Comparison of ENCODE assay signal across 8 mouse cellular contexts in genomic region chr19:10482703-10483102, GRCm38 (mm10). TPM values are rescaled to one million over a fixed set of nuclear protein-coding genes. Genes with fewer than 3 reads are reported as not detected.
A peak's percentile ranks its signal among the peaks of the same experiment; 100 is the strongest.
DNase-seq lines count a peak whose midpoint lies in the region; ATAC-seq and TF ChIP-seq lines count a peak whose summit lies in the region.

Gene Ppp1r32 (minus strand): TSS chr19:10482928.

- peak; percentile 24; the same call in 1 of the 2 replicates for TF ChIP-seq CTCF in intestine, postnatal 0 days (IDR thresholded peaks at IDR 0.05; ENCODE audit: low read depth)

- 33% methylated on average over 6 of the region's 6 CpGs for WGBS in embryonic facial prominence, embryonic 11.5 days
- 27% methylated on average over 6 of the region's 6 CpGs for whole genome bisulfite sequencing in intestine, postnatal 0 days
- WGBS in neural tube, embryonic 12.5 days: 34% methylated on average over 6 of the region's 6 CpGs

- H3K27me3 ChIP-seq in embryonic facial prominence, embryonic 11.5 days (ENCODE audit: control insufficient read depth, insufficient read depth, low read length): no peaks in the 10 kb centered on the region
- H3K27me3 ChIP-seq in intestine, postnatal 0 days (replicated peaks; ENCODE audit: control insufficient read depth, insufficient read depth, low read length): no peaks in the 10 kb centered on the region
- H3K27me3 ChIP-seq in neural tube, embryonic 12.5 days (replicated peaks): no peaks in the 10 kb centered on the region

- H3K4me2 ChIP-seq in embryonic facial prominence, embryonic 11.5 days (ENCODE audit: low read depth, low read length): no peak within 1 kb of the TSS
- H3K4me2 ChIP-seq in intestine, postnatal 0 days (replicated peaks; ENCODE audit: low read depth): peak within 1 kb of the TSS; percentile 18
- H3K4me2 ChIP-seq in neural tube, embryonic 12.5 days (replicated peaks): no peak within 1 kb of the TSS

- H3K9ac ChIP-seq in embryonic facial prominence, embryonic 11.5 days (replicated peaks; ENCODE audit: low read length): no peak within 1 kb of the TSS
- H3K9ac ChIP-seq in intestine, postnatal 0 days (ENCODE audit: low read depth, low read length): peak within 1 kb of the TSS; percentile 31
- H3K9ac ChIP-seq in neural tube, embryonic 12.5 days: no peak within 1 kb of the TSS

- no peaks in the 10 kb centered on the region; the same call in 1 of the 2 replicates for H3K4me1 ChIP-seq in embryonic facial prominence, embryonic 11.5 days (ENCODE audit: control insufficient read depth, insufficient read depth, low read length)
- peaks cover 8% of the 10 kb centered on the region for H3K4me1 ChIP-seq in intestine, postnatal 0 days (replicated peaks; ENCODE audit: control insufficient read depth, insufficient read depth, low read length)
- H3K4me1 ChIP-seq in neural tube, embryonic 12.5 days: peaks cover 5% of the 10 kb centered on the region

- ATAC-seq in embryonic facial prominence, embryonic 11.5 days (replicated peaks; ENCODE audit: insufficient number of reproducible peaks, low FRiP score, low TSS enrichment, low read depth): 0 out of 2 replicates have a peak, but pooled peaks have one; percentile 49
- peak; percentile 61 for ATAC-seq in intestine, postnatal 0 days
- 0 out of 2 replicates have a peak, but pooled peaks have one; percentile 31 for ATAC-seq in neural tube, embryonic 12.5 days (ENCODE audit: low FRiP score, low read depth)

- H3K4me3 ChIP-seq in embryonic facial prominence, embryonic 11.5 days (ENCODE audit: low read depth, low read length): no peak within 1 kb of the TSS
- no peak within 1 kb of the TSS for H3K4me3 ChIP-seq in intestine, postnatal 0 days (ENCODE audit: low read depth, low read length)
- no peak within 1 kb of the TSS for H3K4me3 ChIP-seq in neural tube, embryonic 12.5 days

- H3K27ac ChIP-seq in embryonic facial prominence, embryonic 11.5 days (replicated peaks; ENCODE audit: low read depth, low read length): no peak within 1 kb of the TSS
- peak within 1 kb of the TSS; percentile 78 for H3K27ac ChIP-seq in intestine, postnatal 0 days (ENCODE audit: low read depth, low read length)
- H3K27ac ChIP-seq in neural tube, embryonic 12.5 days: no peak within 1 kb of the TSS

- H3K36me3 ChIP-seq in embryonic facial prominence, embryonic 11.5 days (replicated peaks; ENCODE audit: control insufficient read depth, insufficient read depth, low read depth, low read length): no peaks in the 10 kb centered on the region
- no peaks in the 10 kb centered on the region for H3K36me3 ChIP-seq in intestine, postnatal 0 days (ENCODE audit: control insufficient read depth, insufficient read depth)
- H3K36me3 ChIP-seq in neural tube, embryonic 12.5 days: no peaks in the 10 kb centered on the region

- no peaks in the 10 kb centered on the region for H3K9me3 ChIP-seq in embryonic facial prominence, embryonic 11.5 days (replicated peaks; ENCODE audit: control insufficient read depth, low read length)
- no peaks in the 10 kb centered on the region for H3K9me3 ChIP-seq in intestine, postnatal 0 days (ENCODE audit: control insufficient read depth)
- no peaks in the 10 kb centered on the region for H3K9me3 ChIP-seq in neural tube, embryonic 12.5 days

- peak; percentile 53 to 59 for DNase-seq in cerebellum, postnatal 10 days
- no peak for DNase-seq in cerebellum, adult 8-10 months
- peak; percentile 69 for DNase-seq in embryonic facial prominence, embryonic 11.5 days (ENCODE audit: low spot score)
- DNase-seq in ovary, postnatal 10 days (ENCODE audit: low spot score): no peak
- no peak for DNase-seq in liver
- no peak for DNase-seq in heart, postnatal 4 days

RNA-seq across cellular contexts. Expression of gene Ppp1r32, which starts in this region (rescaled TPM):
- 0.32 TPM in 1 of 2 replicates, not detected in the other for polyA plus RNA-seq in embryonic facial prominence, embryonic 11.5 days (2014; fragmentation: Nextera tagmentation; extraction: Ambion mirVana)
- 26.1 and 27.8 TPM in 2 replicates for polyA plus RNA-seq in intestine, postnatal 0 days (2015; fragmentation: Nextera tagmentation; extraction: Ambion mirVana)
- polyA plus RNA-seq in neural tube, embryonic 12.5 days (2016; fragmentation: Nextera tagmentation; extraction: Ambion mirVana): 0.51 TPM in 1 of 2 replicates, not detected in the other
- total RNA-seq in heart, postnatal 4 days (2021): under 1 TPM; 0.52 to 0.77 TPM

Comparison
In these comparisons a context has a peak if more than half of its experiments do, and no peak if none do; other contexts are left out.
1. RNA of gene Ppp1r32 (polyA plus RNA-seq): 26.1 to 27.8 TPM in intestine, postnatal 0 days; 0.32 TPM in embryonic facial prominence, embryonic 11.5 days and 0.51 TPM in neural tube, embryonic 12.5 days; every median in the first group is over 10 times any median in the second.
2. DNase-seq: peak in cerebellum, postnatal 10 days (2 of 2); none in cerebellum, adult 8-10 months (single experiment), ovary, postnatal 10 days (single experiment), liver (single experiment) and heart, postnatal 4 days (single experiment).
3. Peak in DNase-seq and ATAC-seq in embryonic facial prominence, embryonic 11.5 days; RNA of the gene not detected or under 1 TPM.
4. Peak in ATAC-seq in neural tube, embryonic 12.5 days; RNA of the gene not detected or under 1 TPM.
5. Peak in every context shown above with its lines, with median percentiles within 50 percentile points of each other: ATAC-seq.